Mouse (Mus musculus): ENCODE data around the gene Magi2. TPM values are rescaled to one million over a fixed set of nuclear protein-coding genes. Genes with fewer than 3 reads are reported as not detected.
A peak's percentile ranks its signal among the peaks of the same experiment; 100 is the strongest.

Gene Magi2
- polyA plus RNA-seq, 1 experiment from 2014 or later, result 22.3 TPM

DNA sequence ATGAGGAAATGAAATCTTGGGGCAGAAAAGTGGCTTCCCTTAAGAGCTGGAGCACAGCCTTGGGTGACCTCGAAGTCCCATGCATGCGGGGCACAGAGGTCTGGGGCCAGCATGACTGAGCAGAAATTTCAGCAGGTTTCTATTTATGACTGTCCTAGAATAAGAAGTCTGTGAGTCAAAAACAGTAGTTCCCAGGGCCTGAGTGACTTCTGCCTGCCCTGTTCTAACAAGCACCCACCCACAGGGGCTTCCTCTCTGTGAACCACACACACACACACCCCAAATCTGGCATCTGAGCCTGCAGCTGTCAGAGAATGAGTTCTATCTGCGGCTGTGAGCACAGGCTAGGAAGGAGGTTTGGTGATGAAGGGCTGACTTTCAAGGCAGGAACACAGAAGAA lies 1522.7 kb downstream of the Magi2 start:
- no peaks in the 10 kb centered on the region for H3K9me3 ChIP-seq
- no peaks in the 10 kb centered on the region for H3K36me3 ChIP-seq (replicated peaks)
- 90% methylated on average over 3 of the region's 3 CpGs for WGBS
- no peak overlapping the region for H3K4me3 ChIP-seq (replicated peaks)
- H3K4me2 ChIP-seq, result no peak overlapping the region
- H3K9ac ChIP-seq, result no peak overlapping the region
- H3K27ac ChIP-seq, result no peak overlapping the region
- ATAC-seq (ENCODE audit: low FRiP score), result no peak
- H3K4me1 ChIP-seq, result peaks cover 43% of the 10 kb centered on the region
- no peaks in the 10 kb centered on the region for H3K27me3 ChIP-seq

GRCm38 (mm10) chr5:20751000-20751399 lies 1524.2 kb downstream of the Magi2 start:
- H3K27me3 ChIP-seq, result no peaks in the 10 kb centered on the region
- H3K4me2 ChIP-seq, result no peak overlapping the region
- no peaks in the 10 kb centered on the region for H3K9me3 ChIP-seq
- 17% methylated on average over 7 of the region's 7 CpGs for WGBS
- H3K27ac ChIP-seq, result no peak overlapping the region
- no peak overlapping the region for H3K9ac ChIP-seq
- H3K36me3 ChIP-seq (replicated peaks), result no peaks in the 10 kb centered on the region
- no peak for ATAC-seq (ENCODE audit: low FRiP score)
- no peak overlapping the region for H3K4me3 ChIP-seq (replicated peaks)
- H3K4me1 ChIP-seq, result peaks cover 43% of the 10 kb centered on the region

- Histone ChIP-seq H3K9me3 (no peaks in the 10 kb centered on the region), H3K9ac (no peak overlapping the region), H3K4me1 (peaks cover 43% of the 10 kb centered on the region), H3K4me2 (no peak overlapping the region), H3K27me3 (no peaks in the 10 kb centered on the region), H3K4me3 (replicated peaks) (no peak overlapping the region), H3K27ac (peak overlapping the region; percentile 47; the same call in 1 of the 2 replicates), H3K36me3 (replicated peaks) (no peaks in the 10 kb centered on the region)
- peak; percentile 66; the same call in 1 of the 2 replicates for ATAC-seq (ENCODE audit: low FRiP score)
- 20% methylated on average over 7 of the region's 7 CpGs for WGBS
These were observed 1524.9 kb downstream of the Magi2 start for GRCm38 (mm10) chr5:20751696-20752095.

- H3K4me3 ChIP-seq (replicated peaks), result no peak overlapping the region
- H3K9me3 ChIP-seq, result no peaks in the 10 kb centered on the region
- H3K9ac ChIP-seq, result no peak overlapping the region
- WGBS, result 24% methylated on average over 2 of the region's 2 CpGs
- no peaks in the 10 kb centered on the region for H3K27me3 ChIP-seq
- H3K36me3 ChIP-seq (replicated peaks), result no peaks in the 10 kb centered on the region; the same call in 1 of the 2 replicates
- no peak overlapping the region for H3K4me2 ChIP-seq
- H3K27ac ChIP-seq, result no peak overlapping the region
- peaks cover 34% of the 10 kb centered on the region for H3K4me1 ChIP-seq
- no peak for ATAC-seq (ENCODE audit: low FRiP score)
These were observed 1526.3 kb downstream of the Magi2 start for GRCm38 (mm10) chr5:20753096-20753495.

DNA sequence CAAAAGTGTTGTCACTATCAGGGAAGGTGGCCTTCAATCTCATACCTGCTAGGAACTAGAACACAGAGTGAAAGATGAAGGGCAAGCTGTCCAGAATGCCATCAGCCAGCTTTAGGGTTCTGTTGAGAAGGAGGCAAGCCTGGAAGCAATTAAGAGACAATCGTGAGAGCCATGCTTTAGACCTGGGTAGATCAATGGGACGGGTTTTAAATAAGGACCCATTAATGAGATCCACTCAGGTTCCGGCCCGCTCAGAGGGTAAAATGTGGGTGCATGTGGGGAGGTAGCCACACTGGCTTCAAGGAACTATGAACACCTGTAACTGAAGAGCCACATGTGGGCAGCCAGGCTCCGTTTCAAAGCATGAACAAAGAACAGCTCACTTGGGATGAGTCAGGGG lies 1527.1 kb downstream of the Magi2 start:
- Histone ChIP-seq H3K27ac (no peak overlapping the region), H3K36me3 (replicated peaks) (no peaks in the 10 kb centered on the region; the same call in 1 of the 2 replicates), H3K27me3 (no peaks in the 10 kb centered on the region), H3K9ac (no peak overlapping the region), H3K4me1 (peaks cover 26% of the 10 kb centered on the region), H3K4me3 (replicated peaks) (no peak overlapping the region), H3K4me2 (no peak overlapping the region), H3K9me3 (no peaks in the 10 kb centered on the region)
- no peak for ATAC-seq (ENCODE audit: low FRiP score)
- WGBS, result 64% methylated on average over 5 of the region's 5 CpGs
